Mouse (Mus musculus) intestine, postnatal 0 days (tissue): ENCODE measurements around the gene Zzz3. TPM values are rescaled to one million over a fixed set of nuclear protein-coding genes. Genes with fewer than 3 reads are reported as not detected.

Experiments
- ATAC-seq: fragments of 200-750 bp; cut with Nextera tagmentation; 2 replicates; pipeline ENCODE4 v1.8.0; 2017; ENCODE audit warnings: mild to moderate bottlenecking, moderate TSS enrichment, moderate library complexity
- H3K27ac ChIP-seq: fragments of 300-500 bp; sonication (generic); 2 replicates; pipeline ENCODE4 v1.5.1; 2014; ENCODE audit warnings: mild to moderate bottlenecking, low read depth, low read length, moderate library complexity
- H3K27me3 ChIP-seq: fragments of 300-500 bp; sonication (generic); replicated peaks from 2 replicates; pipeline ENCODE4 v1.6.1; 2014; ENCODE audit warnings: low read length, mixed read lengths; ENCODE audit not compliant: control insufficient read depth, insufficient read depth
- H3K36me3 ChIP-seq: fragments of 300-500 bp; sonication (generic); 2 replicates; pipeline ENCODE4 v1.6.1; 2014; ENCODE audit warnings: mild to moderate bottlenecking, moderate library complexity; ENCODE audit not compliant: control insufficient read depth, insufficient read depth
- H3K4me1 ChIP-seq: fragments of 300-500 bp; sonication (generic); replicated peaks from 2 replicates; pipeline ENCODE4 v1.6.1; 2014; ENCODE audit warnings: antibody characterized with exemption, low read length, mixed read lengths; ENCODE audit not compliant: control insufficient read depth, insufficient read depth
- H3K4me2 ChIP-seq: fragments of 300-500 bp; sonication (generic); replicated peaks from 2 replicates; pipeline ENCODE4 v1.6.1; 2014; ENCODE audit warnings: low read depth, mild to moderate bottlenecking, moderate library complexity
- H3K4me3 ChIP-seq: fragments of 300-500 bp; sonication (generic); 2 replicates; pipeline ENCODE4 v1.5.1; 2014; ENCODE audit warnings: low read depth, low read length
- H3K9ac ChIP-seq: fragments of 300-500 bp; sonication (generic); 2 replicates; pipeline ENCODE4 v1.6.1; 2014; ENCODE audit warnings: mild to moderate bottlenecking, low read depth, low read length
- H3K9me3 ChIP-seq: fragments of 300-500 bp; sonication (generic); 2 replicates; pipeline ENCODE4 v1.6.1; 2016; ENCODE audit warnings: mixed run types; ENCODE audit not compliant: control insufficient read depth
- CTCF ChIP-seq: sonication (generic); IDR thresholded peaks from 2 replicates; pipeline ENCODE4 v1.5.1; 2016; ENCODE audit warnings: low read depth, mild to moderate bottlenecking, control low read depth, antibody characterized with exemption, moderate library complexity
- WGBS: fragments of 180-500 bp; shearing (Covaris S2); extraction: QIAGEN DNeasy Blood & Tissue Kit; methylation state at CpG from one replicate; pipeline ENCODE4 v1.1.7; 2014; 5-methylcytosine and 5-hydroxymethylcytosine counted together
- polyA plus RNA-seq: library from polyadenylated mRNA; unstranded; fragments of >200 nt; fragmentation: Nextera tagmentation; extraction: Ambion mirVana; gene quantifications from 2 replicates; pipeline ENCODE4 v1.2.1, GENCODE M21; 2015

The Zzz3 gene
- polyA plus RNA-seq, 1 experiment from 2014 or later, result 19.6 TPM

DNA sequence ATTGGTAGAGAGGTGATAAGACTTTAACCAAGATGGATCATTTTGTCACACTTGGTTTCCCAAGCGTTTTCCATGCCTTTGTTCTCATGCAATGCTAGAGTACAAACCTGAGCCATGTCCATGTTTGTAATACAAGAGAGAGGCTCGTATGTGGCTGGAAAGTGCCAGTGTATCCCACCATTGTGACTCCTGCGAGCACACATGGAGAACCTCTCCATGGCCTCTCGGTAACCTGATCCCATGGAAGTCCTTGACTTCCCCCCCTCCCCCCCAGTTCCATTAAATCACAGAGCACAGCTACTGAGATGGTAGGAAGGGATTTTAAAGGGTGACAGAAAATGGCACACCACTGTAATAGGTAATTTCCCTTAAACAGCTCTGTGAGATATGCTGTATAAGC is 65.5 kb downstream of the Zzz3 start:
- no peak for ATAC-seq
- no peak overlapping the region for H3K4me3 ChIP-seq
- no peaks in the 10 kb centered on the region for H3K4me1 ChIP-seq
- no peak for TF ChIP-seq CTCF
- no peak overlapping the region for H3K9ac ChIP-seq
- H3K27me3 ChIP-seq, result no peaks in the 10 kb centered on the region
- H3K4me2 ChIP-seq, result no peak overlapping the region
- WGBS, result 66% methylated on average over 4 of the region's 4 CpGs
- peaks cover 41% of the 10 kb centered on the region for H3K36me3 ChIP-seq
- H3K9me3 ChIP-seq, result no peaks in the 10 kb centered on the region
- H3K27ac ChIP-seq, result no peak overlapping the region

DNA sequence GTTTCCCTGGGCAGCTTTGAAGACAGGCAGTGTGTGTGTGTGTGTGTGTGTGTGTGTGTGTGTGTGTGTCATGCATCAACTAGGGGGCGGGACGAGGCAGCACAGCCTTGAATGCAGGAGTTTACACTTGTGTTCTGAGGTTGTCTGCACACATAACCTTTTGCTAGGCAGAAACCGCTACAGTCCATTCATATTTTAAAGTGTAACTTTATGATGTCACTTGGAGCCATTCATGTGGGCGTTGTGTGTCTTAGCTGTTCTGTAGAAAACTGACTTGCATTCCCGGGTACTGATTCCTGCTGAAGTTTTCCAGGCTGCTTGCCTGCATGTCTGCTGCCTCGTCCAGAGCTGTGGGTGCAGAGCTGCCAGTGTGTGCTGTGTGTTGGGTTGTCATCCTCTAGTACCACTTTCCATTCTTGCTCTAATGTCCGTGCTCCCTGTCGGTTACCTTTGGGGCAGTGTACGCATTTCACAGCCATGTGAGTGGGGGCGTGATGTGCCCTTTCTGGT is 66.8 kb downstream of the Zzz3 start:
- Histone ChIP-seq H3K4me1 (no peaks in the 10 kb centered on the region), H3K27me3 (no peaks in the 10 kb centered on the region), H3K4me3 (no peak overlapping the region), H3K9ac (no peak overlapping the region), H3K27ac (no peak overlapping the region), H3K9me3 (no peaks in the 10 kb centered on the region), H3K36me3 (peaks cover 29% of the 10 kb centered on the region), H3K4me2 (no peak overlapping the region)
- no peak for ATAC-seq
- WGBS, result 77% methylated on average over 10 of the region's 10 CpGs
- no peak for TF ChIP-seq CTCF

DNA sequence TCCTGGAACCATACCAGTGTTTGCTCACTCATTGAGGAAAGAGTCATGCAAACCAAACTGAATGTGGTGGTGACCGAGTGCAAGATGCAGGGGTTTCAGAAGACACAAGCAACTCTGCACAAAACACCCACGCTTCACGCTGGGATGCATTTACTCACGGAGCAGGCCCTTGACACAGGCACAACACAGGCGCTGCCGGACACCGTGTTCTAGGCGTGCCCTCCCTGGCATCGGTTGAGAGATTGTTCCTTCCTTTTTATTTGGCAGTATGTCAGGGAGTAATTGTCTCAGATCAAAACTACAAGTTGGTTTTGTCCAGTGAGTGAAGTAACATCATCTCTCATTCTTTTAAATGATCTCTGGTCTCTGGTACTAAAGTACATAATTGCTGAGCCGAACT is 67.6 kb downstream of the Zzz3 start:
- Histone ChIP-seq H3K4me1 (no peaks in the 10 kb centered on the region), H3K27ac (no peak overlapping the region), H3K9ac (no peak overlapping the region), H3K4me3 (no peak overlapping the region), H3K27me3 (no peaks in the 10 kb centered on the region), H3K9me3 (no peaks in the 10 kb centered on the region), H3K36me3 (peaks cover 22% of the 10 kb centered on the region), H3K4me2 (no peak overlapping the region)
- WGBS, result 79% methylated on average over 10 of the region's 10 CpGs
- no peak for TF ChIP-seq CTCF
- no peak for ATAC-seq

DNA sequence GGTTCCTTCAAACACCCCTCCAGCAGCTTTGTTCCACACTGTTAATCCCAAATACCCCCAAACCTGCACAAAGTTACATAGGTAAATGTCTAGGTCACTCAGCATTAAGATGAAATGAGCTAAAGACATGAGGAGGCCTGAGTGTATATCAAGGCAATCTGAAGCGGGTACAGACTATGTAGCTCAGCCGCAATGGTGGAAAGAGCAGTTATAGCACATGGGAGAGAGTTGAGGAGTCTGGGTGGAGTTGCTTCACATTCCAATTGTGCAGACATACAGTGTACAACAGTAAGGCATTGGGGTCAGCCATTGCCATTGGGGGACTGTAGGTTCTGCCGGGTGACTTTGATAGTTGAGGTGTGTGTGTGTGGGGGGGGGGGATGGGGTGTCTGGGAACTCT is 69.2 kb downstream of the Zzz3 start:
- Histone ChIP-seq H3K4me2 (no peak overlapping the region), H3K4me1 (no peaks in the 10 kb centered on the region), H3K27ac (no peak overlapping the region), H3K36me3 (peaks cover 17% of the 10 kb centered on the region), H3K4me3 (no peak overlapping the region), H3K9ac (no peak overlapping the region), H3K27me3 (no peaks in the 10 kb centered on the region), H3K9me3 (no peaks in the 10 kb centered on the region)
- WGBS, result 97% methylated on average over 3 of the region's 3 CpGs
- no peak for ATAC-seq
- no peak for TF ChIP-seq CTCF

DNA sequence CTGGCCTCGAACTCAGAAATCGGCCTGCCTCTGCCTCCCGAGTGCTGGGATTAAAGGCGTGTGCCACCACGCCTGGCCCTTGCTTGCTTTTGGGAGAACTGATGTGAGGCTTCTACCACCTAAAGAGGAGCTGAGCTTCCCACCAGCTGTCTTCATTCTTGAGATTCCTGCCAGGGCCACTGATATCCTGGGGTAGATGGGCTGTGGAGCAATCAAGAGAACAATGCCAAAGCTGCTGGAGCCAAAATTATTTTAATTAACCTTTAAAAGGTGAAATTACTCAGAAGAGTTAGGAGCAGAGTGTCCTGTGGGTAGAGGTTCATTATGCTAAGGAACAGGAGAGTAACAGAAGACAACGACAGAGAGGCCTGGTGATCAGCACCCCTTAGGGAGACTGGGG is 70.1 kb downstream of the Zzz3 start:
- Histone ChIP-seq H3K27me3 (no peaks in the 10 kb centered on the region), H3K4me1 (no peaks in the 10 kb centered on the region), H3K36me3 (peaks cover 17% of the 10 kb centered on the region), H3K9me3 (no peaks in the 10 kb centered on the region), H3K4me3 (no peak overlapping the region), H3K27ac (no peak overlapping the region), H3K4me2 (no peak overlapping the region), H3K9ac (no peak overlapping the region)
- TF ChIP-seq CTCF, result no peak
- 74% methylated on average over 4 of the region's 6 CpGs for WGBS
- no peak for ATAC-seq

DNA sequence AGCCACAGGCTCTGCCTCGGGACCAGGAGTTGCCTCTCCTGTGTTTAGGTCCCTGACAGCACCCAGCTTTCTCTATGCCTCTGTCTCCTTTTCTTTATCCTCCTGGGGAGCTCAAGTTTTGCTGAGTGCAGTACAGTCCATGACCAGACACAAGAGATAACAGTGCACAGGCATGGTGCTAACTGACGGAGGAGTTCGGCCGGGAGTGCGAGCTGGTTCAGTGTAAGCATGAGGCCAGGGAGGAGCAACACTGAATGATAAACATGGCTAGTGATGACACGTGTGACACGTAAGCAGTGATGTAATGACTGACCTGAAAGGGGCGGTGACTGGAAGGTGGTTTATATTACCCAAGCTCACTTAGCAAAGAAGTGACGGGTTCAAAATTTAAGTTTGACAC is 71.6 kb downstream of the Zzz3 start:
- no peak for TF ChIP-seq CTCF
- Histone ChIP-seq H3K36me3 (peaks cover 11% of the 10 kb centered on the region), H3K9me3 (no peaks in the 10 kb centered on the region), H3K4me2 (no peak overlapping the region), H3K4me1 (no peaks in the 10 kb centered on the region), H3K27me3 (no peaks in the 10 kb centered on the region), H3K4me3 (no peak overlapping the region), H3K9ac (no peak overlapping the region), H3K27ac (no peak overlapping the region)
- WGBS, result 78% methylated on average over 9 of the region's 9 CpGs
- ATAC-seq, result peak; percentile 42; the same call in 1 of the 2 replicates

DNA sequence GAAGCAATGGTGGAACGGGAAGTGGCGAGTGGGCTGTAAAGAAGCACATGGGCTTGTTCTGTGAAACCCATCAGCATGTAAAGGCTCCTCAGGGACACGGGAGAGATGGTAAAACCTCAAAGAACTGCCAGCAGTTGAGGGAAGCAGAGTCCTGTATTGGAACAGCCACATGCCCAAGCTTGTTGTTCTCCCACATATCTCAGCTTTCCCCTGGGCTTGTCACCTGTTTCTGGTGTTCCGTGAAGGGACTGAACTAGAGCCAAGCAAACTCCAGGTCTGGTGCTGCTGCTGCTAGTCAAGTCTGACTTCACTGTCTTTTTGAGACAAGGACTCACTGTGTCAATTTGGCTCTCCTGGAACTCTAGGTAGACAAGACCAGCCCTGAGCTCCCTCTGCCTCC is 72.0 kb downstream of the Zzz3 start:
- Histone ChIP-seq H3K36me3 (peaks cover 10% of the 10 kb centered on the region), H3K4me1 (no peaks in the 10 kb centered on the region), H3K4me2 (no peak overlapping the region), H3K27me3 (no peaks in the 10 kb centered on the region), H3K9ac (no peak overlapping the region), H3K27ac (no peak overlapping the region), H3K4me3 (no peak overlapping the region), H3K9me3 (no peaks in the 10 kb centered on the region)
- no peak for ATAC-seq
- TF ChIP-seq CTCF, result no peak
- 86% methylated on average over 4 of the region's 4 CpGs for WGBS
